Mouse (Mus musculus) ES-E14 (cell line): ENCODE measurements around the gene Gm10720.
"Not testable (repeated sequence)": the region's sequence is repeated elsewhere in the genome, so short reads cannot be mapped to it uniquely, and the experiment has no call there.

ENCODE experiments used
- CHD2 ChIP-seq: IDR thresholded peaks from 2 replicates; pipeline ENCODE4 v1.6.1; 2014; ENCODE audit warnings: mild to moderate bottlenecking, low read depth, low read length, inconsistent platforms
- MAFK ChIP-seq: IDR thresholded peaks from 2 replicates; pipeline ENCODE4 v1.6.1; 2014; ENCODE audit warnings: mild to moderate bottlenecking, low read depth, low read length, inconsistent platforms; ENCODE audit not compliant: insufficient read depth
- ZC3H11A ChIP-seq: IDR thresholded peaks from 2 replicates; pipeline ENCODE4 v1.6.1; 2012; ENCODE audit warnings: low read depth, mild to moderate bottlenecking, inconsistent platforms, low read length, borderline replicate concordance
- ZNF384 ChIP-seq: IDR thresholded peaks from 2 replicates; pipeline ENCODE4 v1.6.1; 2012; ENCODE audit warnings: low read depth, low read length, inconsistent platforms

DNA sequence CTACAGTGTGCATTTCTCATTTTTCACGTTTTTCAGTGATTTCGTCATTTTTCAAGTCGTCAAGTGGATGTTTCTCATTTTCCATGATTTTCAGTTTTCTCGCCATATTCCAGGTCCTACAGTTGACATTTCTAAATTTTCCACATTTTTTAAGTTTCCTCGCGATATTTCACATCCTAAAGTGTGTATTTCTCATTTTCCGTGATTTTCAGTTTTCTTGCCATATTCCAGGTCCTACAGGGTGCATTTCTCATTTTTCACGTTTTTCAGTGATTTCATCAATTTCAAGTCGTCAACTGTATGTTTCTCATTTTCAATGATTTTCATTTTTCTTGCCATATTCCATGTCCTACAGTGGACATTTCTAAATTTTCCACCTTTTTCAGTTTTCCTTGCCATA, 1.7 kb downstream of the Gm10720 start, which contains the start of gene Gm10719:
- not testable (repeated sequence) for TF ChIP-seq ZNF384, ZC3H11A, MAFK, CHD2
